Mouse (Mus musculus) liver, embryonic 14.5 days (tissue): ENCODE measurements around the gene Vmn2r89. TPM values are rescaled to one million over a fixed set of nuclear protein-coding genes. Genes with fewer than 3 reads are reported as not detected.

Experiments used
- ATAC-seq: fragments of 200-750 bp; cut with Nextera tagmentation; 2 replicates; pipeline ENCODE4 v1.8.0; 2017; ENCODE audit warnings: moderate number of reproducible peaks, mild to moderate bottlenecking, moderate library complexity; ENCODE audit not compliant: insufficient read depth
- DNase-seq, 3 experiments: peaks; one replicate each; pipeline ENCODE4 v3.0.0-alpha.2; 2012 to 2013; ENCODE audit warnings: low read depth in 3 of 3, low spot score in 3 of 3
- H3K27ac ChIP-seq: fragments of 300-500 bp; sonication (generic); 2 replicates; pipeline ENCODE4 v1.5.1; 2014; ENCODE audit warnings: moderate library complexity, mild to moderate bottlenecking, control low read depth, inconsistent platforms
- H3K27me3 ChIP-seq: fragments of 300-500 bp; sonication (generic); 2 replicates; pipeline ENCODE4 v1.6.1; 2014; ENCODE audit warnings: mild to moderate bottlenecking, low read length, moderate library complexity; ENCODE audit not compliant: control insufficient read depth, insufficient read depth
- H3K36me3 ChIP-seq: fragments of 300-500 bp; sonication (generic); replicated peaks from 2 replicates; pipeline ENCODE4 v1.6.1; 2014; ENCODE audit warnings: low read depth; ENCODE audit not compliant: control insufficient read depth, insufficient read depth
- H3K4me1 ChIP-seq, 2 experiments: fragments of 200-500 bp in 1 of 2; fragments of 300-500 bp in 1 of 2; sonication (generic) in 1 of 2; replicated peaks; 2 replicates each; pipeline ENCODE4 v1.6.1; 2012 to 2014; ENCODE audit warnings: antibody characterized with exemption in 1 of 2, inconsistent platforms in 1 of 2, low read length in 1 of 2; ENCODE audit not compliant: control insufficient read depth in 2 of 2, insufficient read depth in 2 of 2
- H3K4me2 ChIP-seq: fragments of 300-500 bp; sonication (generic); 2 replicates; pipeline ENCODE4 v1.6.1; 2014; ENCODE audit warnings: low read depth, mild to moderate bottlenecking, control low read depth, moderate library complexity
- H3K4me3 ChIP-seq, 2 experiments: fragments of 200-500 bp in 1 of 2; fragments of 300-500 bp in 1 of 2; sonication (generic) in 1 of 2; 2 replicates each; pipeline ENCODE4 v1.5.1; 2012 to 2014; ENCODE audit warnings: low read depth in 2 of 2, low read length in 2 of 2, mild to moderate bottlenecking in 2 of 2, control low read depth in 1 of 2, inconsistent platforms in 1 of 2, moderate library complexity in 1 of 2; ENCODE audit not compliant: insufficient read depth in 1 of 2
- H3K9ac ChIP-seq: fragments of 300-500 bp; sonication (generic); replicated peaks from 2 replicates; pipeline ENCODE4 v1.6.1; 2014; ENCODE audit warnings: mild to moderate bottlenecking, control low read depth, moderate library complexity
- H3K9me3 ChIP-seq: fragments of 300-500 bp; sonication (generic); 2 replicates; pipeline ENCODE4 v1.6.1; 2016; ENCODE audit warnings: low read length, mixed read lengths; ENCODE audit not compliant: control insufficient read depth
- CTCF ChIP-seq: IDR thresholded peaks from 2 replicates; pipeline ENCODE4 v1.5.1; 2016; ENCODE audit warnings: antibody characterized with exemption, low read depth, control low read depth
- EP300 ChIP-seq: IDR thresholded peaks from 2 replicates; pipeline ENCODE4 v1.6.1; 2016; ENCODE audit warnings: antibody characterized with exemption, low read depth
- WGBS: fragments of 180-500 bp; shearing (Covaris S2); extraction: QIAGEN DNeasy Blood & Tissue Kit; methylation state at CpG from one replicate; pipeline ENCODE4 v1.1.7; 2014; ENCODE audit not compliant: insufficient replicate concordance; 5-methylcytosine and 5-hydroxymethylcytosine counted together
- polyA plus RNA-seq, 2 experiments: library from polyadenylated mRNA; depleted of rRNA in 1 of 2; stranded (reverse) in 1 of 2; unstranded in 1 of 2; fragments of >200 nt; fragmentation: Nextera tagmentation in 1 of 2; extraction: Ambion mirVana in 1 of 2; gene quantifications; 2 replicates each; pipeline versions ENCODE4 v1.2.1 to v1.2.3; 2012 to 2014

Gene Vmn2r89
- polyA plus RNA-seq, 2 experiments = not detected

DNA sequence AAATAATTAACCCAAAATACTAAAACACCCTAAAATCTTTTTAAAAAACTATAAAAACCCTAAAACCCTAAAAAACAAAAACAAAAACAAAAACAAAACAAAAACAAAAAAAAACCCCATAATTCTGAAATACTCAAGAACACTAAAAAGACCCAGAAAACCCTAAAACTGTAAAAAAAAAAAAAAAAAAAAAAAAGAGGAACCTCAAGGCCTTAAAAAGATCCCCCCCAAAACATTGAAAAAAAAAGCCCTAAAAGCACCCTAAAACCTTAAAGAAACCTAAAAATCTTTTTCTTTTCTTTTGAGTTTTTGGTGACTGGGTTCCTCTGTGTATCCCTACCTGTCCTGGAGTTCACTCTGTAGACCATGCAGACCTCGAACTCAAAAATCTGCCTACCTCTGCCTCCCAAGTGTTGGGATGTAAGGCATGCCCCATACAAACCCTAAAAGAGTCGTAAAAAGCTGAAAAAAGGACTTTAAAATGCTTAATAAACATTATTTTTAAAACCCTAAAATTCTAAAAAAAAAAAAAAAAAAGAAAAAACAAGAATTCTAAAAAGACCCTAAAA is 48.1 kb downstream of the Vmn2r89 start:
- Histone ChIP-seq H3K4me3 (no peak overlapping the region), H3K36me3 (no peaks in the 10 kb centered on the region), H3K27me3 (no peaks in the 10 kb centered on the region), H3K4me2 (no peak overlapping the region), H3K9ac (no peak overlapping the region), H3K27ac (no peak overlapping the region), H3K4me1 (no peaks in the 10 kb centered on the region), H3K9me3 (no peaks in the 10 kb centered on the region)
- TF ChIP-seq CTCF (no peak), EP300 (no peak)
- no peak for DNase-seq
- WGBS = 50% methylated on average over 2 of the region's 2 CpGs
- ATAC-seq = no peak

DNA sequence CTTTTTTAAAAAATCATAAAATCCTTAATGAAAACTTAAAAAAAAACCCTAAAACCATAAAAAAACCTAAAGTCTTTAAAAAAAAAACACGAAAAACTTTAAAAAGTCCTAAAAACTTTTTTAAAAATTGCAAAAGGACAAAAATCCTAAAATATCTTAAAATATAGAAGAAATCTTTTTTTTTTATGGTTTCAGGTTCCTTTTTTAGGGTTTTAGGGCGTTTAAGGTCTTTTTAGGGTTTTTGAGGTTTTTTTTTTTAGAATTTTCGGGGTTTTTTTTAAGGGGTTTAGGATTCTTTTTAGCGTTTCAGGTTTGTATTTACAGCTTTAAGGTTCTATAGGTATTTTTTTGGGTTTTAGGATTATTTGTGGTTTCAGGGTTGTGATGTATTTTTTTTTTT is 48.8 kb downstream of the Vmn2r89 start:
- H3K4me1 ChIP-seq = no peaks in the 10 kb centered on the region
- TF ChIP-seq CTCF (no peak), EP300 (no peak)
- H3K9ac ChIP-seq = no peak overlapping the region
- ATAC-seq (no peak), DNase-seq (no peak)
- no peaks in the 10 kb centered on the region for H3K27me3 ChIP-seq
- WGBS = 54% methylated on average over 4 of the region's 4 CpGs
- H3K36me3 ChIP-seq = no peaks in the 10 kb centered on the region
- no peaks in the 10 kb centered on the region for H3K9me3 ChIP-seq
- no peak overlapping the region for H3K4me2 ChIP-seq
- H3K4me3 ChIP-seq = no peak overlapping the region
- H3K27ac ChIP-seq = no peak overlapping the region

DNA sequence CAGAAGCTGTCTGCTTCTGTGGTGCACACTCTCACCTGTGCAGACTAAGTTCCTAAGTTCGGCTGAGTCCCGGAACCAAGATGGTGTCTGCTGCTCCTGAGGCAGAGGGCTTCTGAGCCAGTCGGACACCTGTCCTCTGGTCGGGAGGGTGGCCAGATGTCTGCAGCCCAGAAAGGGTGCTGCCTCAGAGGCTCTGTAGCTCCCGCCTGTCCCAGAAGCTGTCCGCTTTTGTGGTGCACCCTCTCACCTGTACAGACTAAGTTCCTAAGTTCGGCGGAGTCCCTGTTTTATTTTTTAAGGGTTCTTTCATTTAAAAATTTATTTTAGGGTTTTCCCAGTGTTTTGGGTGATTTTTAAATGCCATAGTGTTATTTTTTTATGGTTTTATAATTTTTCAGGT is 55.8 kb downstream of the Vmn2r89 start:
- Histone ChIP-seq H3K9me3 (no peaks in the 10 kb centered on the region), H3K4me3 (no peak overlapping the region), H3K27ac (no peak overlapping the region), H3K4me1 (no peaks in the 10 kb centered on the region), H3K36me3 (no peaks in the 10 kb centered on the region), H3K27me3 (no peaks in the 10 kb centered on the region), H3K4me2 (no peak overlapping the region), H3K9ac (no peak overlapping the region)
- DNase-seq = no peak
- ATAC-seq = no peak
- WGBS = 77% methylated on average over 8 of the region's 8 CpGs
- TF ChIP-seq CTCF = no peak
- TF ChIP-seq EP300 = no peak

Other genes with a start within 250 kb of the Vmn2r89 start
- not detected in 2 replicates for gene Ear14, start 248.5 kb upstream of the Vmn2r89 start, polyA plus RNA-seq (2012; rRNA removed)
- not detected in 2 replicates for gene Ear14, start 248.5 kb upstream of the Vmn2r89 start, polyA plus RNA-seq (2014; fragmentation: Nextera tagmentation; extraction: Ambion mirVana)
- not detected in 2 replicates for gene Rnase2a, start 195.7 kb upstream of the Vmn2r89 start, polyA plus RNA-seq (2012; rRNA removed)
- not detected in 2 replicates for gene Rnase2a, start 195.7 kb upstream of the Vmn2r89 start, polyA plus RNA-seq (2014; fragmentation: Nextera tagmentation; extraction: Ambion mirVana)
- gene Gm7247, start 90.1 kb upstream of the Vmn2r89 start, polyA plus RNA-seq (2012; rRNA removed) = not detected in 2 replicates
- not detected in 2 replicates for gene Gm7247, start 90.1 kb upstream of the Vmn2r89 start, polyA plus RNA-seq (2014; fragmentation: Nextera tagmentation; extraction: Ambion mirVana)
- not detected in 2 replicates for gene Vmn2r88, start 41.0 kb upstream of the Vmn2r89 start, polyA plus RNA-seq (2012; rRNA removed)
- not detected in 2 replicates for gene Vmn2r88, start 41.0 kb upstream of the Vmn2r89 start, polyA plus RNA-seq (2014; fragmentation: Nextera tagmentation; extraction: Ambion mirVana)
- gene Gm5622, start 100.9 kb downstream of the Vmn2r89 start, polyA plus RNA-seq (2012; rRNA removed) = not detected in 2 replicates
- gene Gm5622, start 100.9 kb downstream of the Vmn2r89 start, polyA plus RNA-seq (2014; fragmentation: Nextera tagmentation; extraction: Ambion mirVana) = 0.15 and 0.16 TPM in 2 replicates
- not detected in 2 replicates for gene Gm17175, start 122.2 kb downstream of the Vmn2r89 start, polyA plus RNA-seq (2012; rRNA removed)
- gene Gm17175, start 122.2 kb downstream of the Vmn2r89 start, polyA plus RNA-seq (2014; fragmentation: Nextera tagmentation; extraction: Ambion mirVana) = not detected in 2 replicates
- not detected in 2 replicates for gene Gm17174, start 140.3 kb downstream of the Vmn2r89 start, polyA plus RNA-seq (2012; rRNA removed)
- gene Gm17174, start 140.3 kb downstream of the Vmn2r89 start, polyA plus RNA-seq (2014; fragmentation: Nextera tagmentation; extraction: Ambion mirVana) = not detected in 2 replicates
- not detected in 2 replicates for gene Gm17078, start 159.5 kb downstream of the Vmn2r89 start, polyA plus RNA-seq (2012; rRNA removed)
- gene Gm17078, start 159.5 kb downstream of the Vmn2r89 start, polyA plus RNA-seq (2014; fragmentation: Nextera tagmentation; extraction: Ambion mirVana) = not detected in 2 replicates
- gene Gm4181, start 183.8 kb downstream of the Vmn2r89 start, polyA plus RNA-seq (2012; rRNA removed) = not detected in 2 replicates
- not detected in 2 replicates for gene Gm4181, start 183.8 kb downstream of the Vmn2r89 start, polyA plus RNA-seq (2014; fragmentation: Nextera tagmentation; extraction: Ambion mirVana)
- not detected in 2 replicates for gene Gm17079, start 243.6 kb downstream of the Vmn2r89 start, polyA plus RNA-seq (2012; rRNA removed)
- gene Gm17079, start 243.6 kb downstream of the Vmn2r89 start, polyA plus RNA-seq (2014; fragmentation: Nextera tagmentation; extraction: Ambion mirVana) = not detected in 2 replicates